Mouse (Mus musculus) forebrain, embryonic 10.5 days (tissue): ENCODE results near the gene Gabra1. TPM values are rescaled to one million over a fixed set of nuclear protein-coding genes. Genes with fewer than 3 reads are reported as not detected.
A peak's percentile ranks its signal among the peaks of the same experiment; 100 is the strongest.

Experiments used
- DNase-seq: peaks from one replicate; pipeline ENCODE4 v3.0.0-alpha.2; 2017; ENCODE audit warnings: low spot score; ENCODE audit errors: extremely low spot score
- H3K27ac ChIP-seq: fragments of 300-500 bp; sonication (generic); 2 replicates; pipeline ENCODE4 v1.5.1; 2016; ENCODE audit warnings: mild to moderate bottlenecking
- H3K27me3 ChIP-seq: fragments of 300-500 bp; sonication (generic); 2 replicates; pipeline ENCODE4 v1.6.1; 2016; ENCODE audit warnings: mild to moderate bottlenecking; ENCODE audit not compliant: poor library complexity, severe bottlenecking
- H3K36me3 ChIP-seq: fragments of 300-500 bp; sonication (generic); replicated peaks from 2 replicates; pipeline ENCODE4 v1.6.1; 2016; ENCODE audit warnings: mild to moderate bottlenecking, moderate library complexity
- H3K4me1 ChIP-seq: fragments of 300-500 bp; sonication (generic); 2 replicates; pipeline ENCODE4 v1.6.1; 2016
- H3K4me3 ChIP-seq: fragments of 300-500 bp; sonication (generic); 2 replicates; pipeline ENCODE4 v1.5.1; 2016; ENCODE audit warnings: mild to moderate bottlenecking, moderate library complexity
- H3K9me3 ChIP-seq: fragments of 300-500 bp; sonication (generic); 2 replicates; pipeline ENCODE4 v1.6.1; 2016; ENCODE audit warnings: mild to moderate bottlenecking, moderate library complexity
- WGBS: fragments of 180-500 bp; shearing (Covaris S2); methylation state at CpG from one replicate; pipeline ENCODE4 v1.1.7; 2016; 5-methylcytosine and 5-hydroxymethylcytosine counted together
- polyA plus RNA-seq: library from polyadenylated mRNA; unstranded; fragments of >200 nt; fragmentation: Nextera tagmentation; extraction: Ambion mirVana; gene quantifications from 2 replicates; pipeline ENCODE4 v1.2.1, GENCODE M21; 2016

The Gabra1 gene
- 0.48 and 0.71 TPM in 2 replicates for polyA plus RNA-seq

DNA sequence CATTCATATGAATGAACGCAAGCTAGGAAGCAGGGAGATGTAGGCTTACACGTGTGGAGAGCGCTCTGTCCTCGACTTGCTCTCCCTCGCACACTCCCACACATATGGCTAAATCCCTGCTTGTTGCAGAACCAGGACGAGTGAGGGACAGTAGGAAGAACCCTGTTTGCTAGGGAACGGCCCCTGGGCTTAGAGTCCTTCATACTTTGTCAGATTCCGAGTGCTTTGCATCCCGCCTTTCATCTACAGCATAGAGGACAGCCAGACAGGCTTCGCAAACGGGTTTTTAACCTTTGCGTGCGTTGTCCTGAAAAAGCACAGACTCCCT is at the start of gene Gabra1:
Gabra1 (minus strand) TSS at position 106 of the 328 bp plus-strand sequence.
- H3K4me3 ChIP-seq, result peak within 1 kb of the TSS; percentile 64
- under 1% methylated on average over 13 of the region's 13 CpGs for WGBS
- peaks cover 49% of the 10 kb centered on the region for H3K27me3 ChIP-seq
- peaks cover 20% of the 10 kb centered on the region for H3K4me1 ChIP-seq
- H3K36me3 ChIP-seq, result no peaks in the 10 kb centered on the region
- H3K9me3 ChIP-seq, result no peaks in the 10 kb centered on the region
- peak within 1 kb of the TSS; percentile 81 for H3K27ac ChIP-seq
- peak; percentile 32 for DNase-seq

DNA sequence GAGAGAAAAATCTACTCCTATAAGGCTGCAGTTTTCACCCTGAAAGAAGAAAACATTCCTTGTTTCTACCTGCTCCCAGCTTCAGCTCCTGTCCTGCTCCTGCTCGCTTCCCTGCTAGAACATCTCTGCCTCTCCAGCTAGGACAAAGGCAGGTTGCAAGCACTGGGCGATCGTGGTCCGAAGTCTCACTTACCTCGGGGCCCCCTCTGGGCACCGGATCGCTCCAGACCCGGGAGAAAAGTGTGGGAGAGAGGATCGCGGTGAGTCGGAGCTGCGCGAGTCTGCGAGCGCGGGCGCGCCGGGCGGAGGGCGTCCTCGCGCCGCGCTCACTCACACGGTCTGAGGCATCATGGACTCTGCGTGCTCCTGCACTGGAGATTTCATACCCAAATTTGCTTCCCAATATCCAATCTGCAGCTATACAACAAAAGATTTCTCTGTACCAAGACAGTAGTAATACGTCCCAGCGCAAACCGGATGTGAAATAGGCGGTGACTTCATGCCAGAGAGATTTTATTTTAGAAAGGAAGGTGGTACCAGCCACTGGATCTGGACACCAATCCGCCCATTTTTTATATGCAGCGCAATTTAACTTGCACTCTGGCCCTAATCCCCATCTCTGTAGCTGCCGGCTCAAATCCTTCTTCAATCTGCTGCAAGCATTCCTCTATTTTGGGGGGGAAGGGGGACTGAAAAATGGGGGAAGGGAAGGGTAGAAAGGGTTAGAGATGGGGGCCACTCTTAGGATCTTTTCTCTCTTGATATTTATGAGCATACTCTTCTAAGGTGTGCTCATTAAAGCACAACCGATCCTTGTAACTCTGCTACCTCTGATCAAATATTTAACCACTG is 531 bp downstream of the Gabra1 start:
- Histone ChIP-seq H3K27me3 (peaks cover 49% of the 10 kb centered on the region), H3K36me3 (no peaks in the 10 kb centered on the region), H3K9me3 (no peaks in the 10 kb centered on the region), H3K27ac (peak overlapping the region; percentile 81), H3K4me1 (peaks cover 20% of the 10 kb centered on the region), H3K4me3 (peak overlapping the region; percentile 64)
- peak; percentile 38 for DNase-seq
- under 1% methylated on average over 35 of the region's 35 CpGs for WGBS

DNA sequence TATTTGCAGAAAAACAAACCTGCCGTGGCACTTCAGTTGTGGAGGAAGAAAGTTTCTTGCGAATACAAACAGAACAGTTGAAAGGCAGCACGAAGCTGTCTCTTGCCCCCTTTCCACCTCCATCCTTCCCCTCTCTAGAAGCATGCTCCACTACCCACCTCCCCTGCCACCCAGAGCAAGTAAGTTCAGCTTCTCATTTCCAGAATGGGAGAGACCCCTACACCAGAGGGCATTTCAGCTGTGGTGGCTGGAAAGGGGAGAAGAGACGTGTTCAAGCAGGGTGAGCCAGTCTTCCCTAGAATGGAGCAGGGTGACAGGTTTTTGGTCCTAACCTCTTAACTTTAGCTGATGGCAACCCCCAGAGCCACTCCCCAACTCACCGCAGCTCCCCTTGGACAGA is 1.3 kb downstream of the Gabra1 start:
- H3K9me3 ChIP-seq, result no peaks in the 10 kb centered on the region
- peak overlapping the region; percentile 64 for H3K4me3 ChIP-seq
- no peak overlapping the region for H3K27ac ChIP-seq
- DNase-seq, result peak; percentile 18
- H3K4me1 ChIP-seq, result peaks cover 20% of the 10 kb centered on the region
- no peaks in the 10 kb centered on the region for H3K36me3 ChIP-seq
- peaks cover 49% of the 10 kb centered on the region for H3K27me3 ChIP-seq
- WGBS, result 20% methylated on average over 5 of the region's 5 CpGs

DNA sequence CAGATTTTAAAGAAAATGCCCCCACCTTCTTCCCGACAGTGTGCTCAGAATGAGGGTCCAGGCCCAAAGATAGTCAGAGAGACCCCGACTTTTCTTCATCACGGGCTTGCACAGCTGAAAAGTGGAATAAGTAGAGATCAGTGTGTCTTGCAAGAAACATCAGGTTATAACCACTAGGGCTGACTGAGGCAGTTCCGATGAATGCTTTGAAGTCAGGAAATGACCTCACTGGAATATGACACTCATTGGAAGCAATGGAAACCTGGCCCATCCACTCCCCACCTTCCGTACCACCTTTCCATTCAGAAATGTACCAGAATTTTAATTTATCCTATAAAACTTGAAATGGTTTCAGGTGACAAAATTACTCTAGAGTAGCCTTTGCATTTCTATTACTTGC is 3.2 kb downstream of the Gabra1 start:
- H3K27ac ChIP-seq, result no peak overlapping the region
- no peak for DNase-seq
- peaks cover 20% of the 10 kb centered on the region for H3K4me1 ChIP-seq
- H3K9me3 ChIP-seq, result no peaks in the 10 kb centered on the region
- WGBS, result 88% methylated on average over 5 of the region's 5 CpGs
- no peak overlapping the region for H3K4me3 ChIP-seq
- no peaks in the 10 kb centered on the region for H3K36me3 ChIP-seq
- H3K27me3 ChIP-seq, result peaks cover 49% of the 10 kb centered on the region

DNA sequence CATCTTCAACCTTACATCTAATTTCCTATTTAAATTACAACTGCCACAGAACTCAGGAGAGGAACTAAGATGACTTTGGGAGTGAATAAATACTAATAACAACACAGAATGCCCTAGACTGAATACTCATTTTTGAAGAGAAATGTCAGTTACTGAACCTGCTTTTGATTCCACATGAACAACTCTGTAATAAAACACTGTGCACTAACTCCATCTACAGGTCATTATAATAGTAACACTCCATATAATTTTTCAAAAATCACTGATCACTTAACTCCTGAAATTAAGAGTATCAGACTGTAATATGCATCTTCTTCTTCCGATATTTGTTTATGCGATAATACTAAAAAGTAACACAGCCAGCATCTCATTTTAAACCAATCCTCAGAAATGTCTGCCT is 4.4 kb downstream of the Gabra1 start:
- Histone ChIP-seq H3K4me3 (no peak overlapping the region), H3K27me3 (peaks cover 40% of the 10 kb centered on the region), H3K4me1 (peaks cover 18% of the 10 kb centered on the region), H3K9me3 (no peaks in the 10 kb centered on the region), H3K27ac (no peak overlapping the region), H3K36me3 (no peaks in the 10 kb centered on the region)
- WGBS, result 96% methylated on average over 2 of the region's 2 CpGs
- no peak for DNase-seq

DNA sequence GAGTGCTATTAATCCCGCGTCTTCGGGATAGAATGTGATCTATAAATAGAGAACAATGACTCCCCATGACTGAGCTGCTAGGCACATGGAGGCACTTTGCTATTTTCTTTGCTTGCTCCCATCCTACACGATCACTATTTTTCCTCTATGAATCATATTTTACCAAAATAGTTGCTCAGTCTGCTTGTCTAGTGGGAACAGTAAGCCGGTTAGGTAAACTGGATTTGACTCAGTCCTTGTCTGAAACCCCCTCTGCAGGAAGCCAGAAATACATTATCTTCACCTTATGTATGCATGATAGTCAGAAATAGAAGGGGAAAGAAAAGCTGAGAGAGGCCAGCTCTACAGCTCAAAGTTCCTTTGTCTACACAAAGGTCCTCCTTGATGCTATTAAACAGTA is 31.3 kb downstream of the Gabra1 start:
- H3K4me1 ChIP-seq, result no peaks in the 10 kb centered on the region
- H3K27me3 ChIP-seq, result no peaks in the 10 kb centered on the region
- 90% methylated on average over 5 of the region's 5 CpGs for WGBS
- no peak overlapping the region for H3K27ac ChIP-seq
- H3K4me3 ChIP-seq, result no peak overlapping the region
- no peaks in the 10 kb centered on the region for H3K9me3 ChIP-seq
- DNase-seq, result no peak
- no peaks in the 10 kb centered on the region for H3K36me3 ChIP-seq

DNA sequence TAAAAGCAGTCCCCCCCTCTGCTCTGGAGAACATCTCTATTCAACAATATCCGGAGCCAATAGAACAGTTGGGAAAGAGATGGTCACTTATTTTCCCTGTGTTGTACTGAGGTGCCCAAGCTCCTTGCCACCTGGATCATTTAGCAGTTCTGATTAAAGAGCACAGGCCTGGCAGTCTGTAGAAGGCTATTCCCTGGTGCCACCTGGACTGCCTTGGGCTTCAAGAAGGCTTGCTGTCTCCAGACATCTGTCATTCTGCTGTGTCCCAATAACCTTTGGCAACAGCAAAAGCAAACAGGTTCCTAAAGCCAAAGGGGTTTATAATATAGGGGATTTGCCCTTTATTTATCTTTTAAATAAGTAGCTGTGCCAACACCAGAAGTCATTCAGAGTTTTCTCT is 65.8 kb downstream of the Gabra1 start:
- H3K27ac ChIP-seq, result no peak overlapping the region
- H3K4me3 ChIP-seq, result no peak overlapping the region
- H3K36me3 ChIP-seq, result no peaks in the 10 kb centered on the region
- 87% methylated on average over 1 of the region's 1 CpGs for WGBS
- H3K4me1 ChIP-seq, result no peaks in the 10 kb centered on the region
- H3K9me3 ChIP-seq, result no peaks in the 10 kb centered on the region
- H3K27me3 ChIP-seq, result no peaks in the 10 kb centered on the region
- DNase-seq, result no peak

DNA sequence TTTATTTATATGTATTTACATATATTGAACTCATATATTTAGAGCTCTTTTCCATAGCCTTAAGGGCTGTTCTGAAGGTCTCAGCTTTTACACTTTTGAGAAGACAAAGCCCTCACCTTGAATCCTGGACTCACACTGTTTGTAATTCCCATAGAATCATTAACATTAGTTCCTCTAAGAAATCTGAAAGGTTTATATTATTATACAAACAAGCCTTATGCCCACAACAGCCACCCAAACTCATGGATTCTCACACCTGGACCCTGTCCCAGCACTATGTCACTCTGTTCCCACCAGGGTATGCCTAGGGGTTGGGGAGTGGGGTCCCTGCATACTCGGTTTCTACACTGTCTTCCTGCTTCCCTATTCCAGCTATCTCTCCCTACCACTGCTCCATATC is 72.7 kb downstream of the Gabra1 start:
- Histone ChIP-seq H3K4me1 (no peaks in the 10 kb centered on the region), H3K27ac (no peak overlapping the region), H3K27me3 (no peaks in the 10 kb centered on the region), H3K36me3 (no peaks in the 10 kb centered on the region), H3K9me3 (no peaks in the 10 kb centered on the region), H3K4me3 (no peak overlapping the region)
- 70% methylated on average over 1 of the region's 1 CpGs for WGBS
- DNase-seq, result no peak

DNA sequence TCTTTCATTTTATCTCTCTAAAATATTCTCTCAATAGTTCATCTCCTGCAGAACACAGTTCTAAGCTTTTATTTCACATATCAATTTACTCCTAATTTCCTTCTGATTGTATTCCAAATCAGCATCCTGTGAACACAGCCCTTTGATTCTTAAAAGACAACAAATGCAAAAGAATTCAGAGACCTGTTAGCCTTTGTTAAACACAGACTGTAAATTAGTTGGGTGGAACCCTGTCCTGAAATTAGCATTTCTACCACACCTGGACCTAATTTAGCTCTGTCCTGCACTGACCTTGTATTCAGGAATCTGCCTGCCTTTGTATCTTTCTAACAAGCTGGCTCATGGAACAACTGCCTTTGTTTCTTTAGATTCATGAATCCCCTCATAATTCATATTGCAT is 73.1 kb downstream of the Gabra1 start:
- no peaks in the 10 kb centered on the region for H3K4me1 ChIP-seq
- H3K9me3 ChIP-seq, result no peaks in the 10 kb centered on the region
- no peaks in the 10 kb centered on the region for H3K27me3 ChIP-seq
- H3K4me3 ChIP-seq, result no peak overlapping the region
- H3K36me3 ChIP-seq, result no peaks in the 10 kb centered on the region
- DNase-seq, result no peak
- H3K27ac ChIP-seq, result no peak overlapping the region

DNA sequence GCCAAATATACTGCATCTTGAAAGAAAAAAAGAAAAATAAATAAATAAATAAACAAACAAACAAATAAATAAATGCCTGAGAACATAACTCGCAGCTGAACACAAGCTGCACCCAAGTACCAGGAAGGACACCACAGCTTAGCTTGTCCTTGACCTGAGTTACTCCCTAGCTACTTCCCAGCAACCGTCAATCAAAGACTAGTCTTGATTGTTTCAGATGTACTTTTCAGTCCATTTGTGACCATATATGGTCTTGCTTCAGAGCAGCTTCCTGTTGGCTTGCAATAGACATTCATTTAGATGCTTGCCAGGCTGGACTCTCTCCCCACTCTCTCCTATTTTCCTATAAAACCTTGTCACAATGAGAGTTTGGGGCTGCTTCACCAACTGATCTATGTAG is 87.2 kb downstream of the Gabra1 start:
- H3K9me3 ChIP-seq, result no peaks in the 10 kb centered on the region
- H3K36me3 ChIP-seq, result no peaks in the 10 kb centered on the region
- 90% methylated on average over 2 of the region's 2 CpGs for WGBS
- no peaks in the 10 kb centered on the region for H3K4me1 ChIP-seq
- no peaks in the 10 kb centered on the region for H3K27me3 ChIP-seq
- H3K27ac ChIP-seq, result no peak overlapping the region
- H3K4me3 ChIP-seq, result no peak overlapping the region
- no peak for DNase-seq

Other genes with a start within 250 kb of the Gabra1 start
- 1.3 and 2.6 TPM in 2 replicates for gene Gabrg2, start 182.1 kb downstream of the Gabra1 start, polyA plus RNA-seq
- not detected in 2 replicates for gene Gabra6, start 138.1 kb upstream of the Gabra1 start, polyA plus RNA-seq
- gene Gabrb2, start 236.8 kb upstream of the Gabra1 start, polyA plus RNA-seq, result 3.0 and 3.2 TPM in 2 replicates